Mouse (Mus musculus) forebrain, embryonic 11.5 days (tissue): ENCODE measurements around the gene Padi6. TPM values are rescaled to one million over a fixed set of nuclear protein-coding genes. Genes with fewer than 3 reads are reported as not detected.
A peak's percentile ranks its signal among the peaks of the same experiment; 100 is the strongest.

Source experiments
- ATAC-seq: fragments of 200-750 bp; cut with Nextera tagmentation; replicated peaks from 2 replicates; pipeline ENCODE4 v1.8.0; 2017; ENCODE audit warnings: moderate TSS enrichment; ENCODE audit not compliant: low FRiP score
- DNase-seq: peaks from one replicate; pipeline ENCODE4 v3.0.0-alpha.2; 2017; ENCODE audit warnings: low spot score
- H3K27ac ChIP-seq: fragments of 300-500 bp; sonication (generic); 2 replicates; pipeline ENCODE4 v1.5.1; 2014; ENCODE audit warnings: low read depth, low read length
- H3K27me3 ChIP-seq: fragments of 300-500 bp; sonication (generic); 2 replicates; pipeline ENCODE4 v1.6.1; 2014; ENCODE audit warnings: mild to moderate bottlenecking, low read length, mixed read lengths; ENCODE audit not compliant: control insufficient read depth, insufficient read depth
- H3K36me3 ChIP-seq: fragments of 300-500 bp; sonication (generic); 2 replicates; pipeline ENCODE4 v1.6.1; 2014; ENCODE audit warnings: mild to moderate bottlenecking, low read length, moderate library complexity, mixed read lengths; ENCODE audit not compliant: control insufficient read depth, insufficient read depth
- H3K4me1 ChIP-seq: fragments of 300-500 bp; sonication (generic); replicated peaks from 2 replicates; pipeline ENCODE4 v1.6.1; 2014; ENCODE audit warnings: low read length, mixed read lengths; ENCODE audit not compliant: control insufficient read depth, insufficient read depth
- H3K4me2 ChIP-seq: fragments of 300-500 bp; sonication (generic); 2 replicates; pipeline ENCODE4 v1.6.1; 2014; ENCODE audit warnings: low read depth, mild to moderate bottlenecking, low read length, moderate library complexity, mixed read lengths; ENCODE audit not compliant: severe bottlenecking
- H3K4me3 ChIP-seq: fragments of 300-500 bp; sonication (generic); 2 replicates; pipeline ENCODE4 v1.5.1; 2014; ENCODE audit warnings: low read depth, low read length
- H3K9ac ChIP-seq: fragments of 300-500 bp; sonication (generic); 2 replicates; pipeline ENCODE4 v1.6.1; 2014; ENCODE audit warnings: low read length
- H3K9me3 ChIP-seq: fragments of 300-500 bp; sonication (generic); 2 replicates; pipeline ENCODE4 v1.6.1; 2016; ENCODE audit warnings: low read length, mixed read lengths; ENCODE audit not compliant: control insufficient read depth
- WGBS: fragments of 180-500 bp; shearing (Covaris S2); extraction: QIAGEN DNeasy Blood & Tissue Kit; methylation state at CpG from one replicate; pipeline ENCODE4 v1.1.7; 2014; 5-methylcytosine and 5-hydroxymethylcytosine counted together
- polyA plus RNA-seq: library from polyadenylated mRNA; unstranded; fragments of >200 nt; fragmentation: Nextera tagmentation; extraction: Ambion mirVana; gene quantifications from 2 replicates; pipeline ENCODE4 v1.2.1, GENCODE M21; 2014

Gene Padi6
- polyA plus RNA-seq, 1 experiment from 2014 or later: 0.08 TPM

DNA sequence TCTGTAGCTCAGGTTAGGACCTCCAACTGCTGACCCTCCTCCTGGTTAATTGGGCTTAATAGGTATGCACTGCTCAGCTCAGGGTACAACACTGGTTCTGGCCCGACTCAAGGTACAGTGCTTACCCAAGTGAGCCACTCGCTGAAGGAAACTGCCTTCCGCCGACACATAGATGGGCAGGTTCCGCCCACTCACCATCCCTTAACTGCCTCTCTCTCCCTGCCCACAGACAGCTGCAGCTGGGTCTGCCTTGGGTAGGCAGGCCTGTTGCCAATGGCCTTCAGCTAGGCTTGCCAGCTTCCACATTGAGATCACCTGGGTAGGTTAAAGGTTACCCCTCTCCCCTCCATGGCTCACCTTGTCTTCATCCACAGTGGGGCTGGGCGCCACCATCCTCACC, 1.0 kb downstream of the Padi6 start:
- 88% methylated on average over 6 of the region's 6 CpGs for WGBS
- no peak overlapping the region for H3K4me2 ChIP-seq

DNA sequence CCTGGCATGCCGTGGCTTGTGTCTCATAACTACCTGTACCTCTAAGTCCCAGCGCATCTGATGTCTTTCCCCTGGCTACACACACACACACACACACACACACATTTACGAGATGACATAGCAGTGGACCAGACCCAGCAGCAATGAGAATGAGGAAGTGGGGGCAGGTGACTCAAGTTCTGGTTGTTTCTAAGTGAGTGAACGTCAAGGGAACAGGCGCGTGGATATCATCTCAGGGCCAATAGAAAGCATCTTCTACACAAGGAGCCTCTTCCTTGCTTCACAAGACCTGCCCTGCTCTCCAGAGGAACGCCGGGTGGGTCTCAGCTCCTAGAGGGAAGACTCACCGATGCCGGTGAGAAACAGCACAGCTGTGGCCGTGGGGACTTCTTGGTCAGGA, 1.8 kb downstream of the Padi6 start:
- DNase-seq (no peak), ATAC-seq (no peak)
- Histone ChIP-seq H3K27me3 (no peaks in the 10 kb centered on the region), H3K27ac (no peak overlapping the region), H3K4me1 (0 out of 2 replicates have a peak, but pooled peaks cover 1% of the 10 kb centered on the region), H3K4me3 (no peak overlapping the region), H3K9me3 (no peaks in the 10 kb centered on the region), H3K4me2 (no peak overlapping the region), H3K9ac (no peak overlapping the region), H3K36me3 (no peaks in the 10 kb centered on the region)
- 89% methylated on average over 11 of the region's 11 CpGs for WGBS

More for the DNA sequence above, 1.0 kb downstream of the Padi6 start:
- Histone ChIP-seq H3K9ac (no peak overlapping the region), H3K36me3 (no peaks in the 10 kb centered on the region), H3K27ac (no peak overlapping the region), H3K9me3 (no peaks in the 10 kb centered on the region), H3K27me3 (no peaks in the 10 kb centered on the region), H3K4me1 (0 out of 2 replicates have a peak, but pooled peaks cover 1% of the 10 kb centered on the region), H3K4me3 (no peak overlapping the region)
- ATAC-seq (no peak), DNase-seq (no peak)

- Histone ChIP-seq H3K27ac (no peak overlapping the region), H3K4me2 (no peak overlapping the region), H3K36me3 (no peaks in the 10 kb centered on the region), H3K27me3 (no peaks in the 10 kb centered on the region), H3K4me3 (no peak overlapping the region), H3K9me3 (no peaks in the 10 kb centered on the region), H3K9ac (no peak overlapping the region), H3K4me1 (no peaks in the 10 kb centered on the region)
- no peak for DNase-seq
- WGBS: 76% methylated on average over 7 of the region's 7 CpGs
- no peak for ATAC-seq
Measured at GRCm38 (mm10) chr4:140732871-140733270, 9.6 kb downstream of the Padi6 start.

DNA sequence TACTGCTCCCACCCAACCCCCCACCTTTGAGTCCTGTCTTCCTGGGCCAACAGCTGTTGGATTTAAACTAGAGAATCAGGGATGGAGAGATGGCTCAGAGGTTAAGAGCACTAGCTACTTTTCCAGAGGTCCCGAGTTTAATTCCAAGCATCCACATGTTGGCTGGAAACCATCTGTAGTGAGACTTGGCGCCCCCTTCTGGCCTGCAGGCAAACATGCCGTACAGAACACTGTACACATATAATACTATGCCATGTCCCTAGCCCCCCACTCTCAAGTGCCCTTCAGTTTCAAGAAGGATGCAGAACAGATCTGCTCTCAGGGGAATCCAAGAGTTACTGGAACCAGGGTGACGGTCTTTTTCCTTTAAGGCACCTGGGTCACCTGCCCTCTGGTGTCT, 10.8 kb downstream of the Padi6 start:
- no peak for DNase-seq
- Histone ChIP-seq H3K4me2 (no peak overlapping the region), H3K9me3 (no peaks in the 10 kb centered on the region), H3K9ac (no peak overlapping the region), H3K27me3 (no peaks in the 10 kb centered on the region), H3K27ac (no peak overlapping the region), H3K36me3 (no peaks in the 10 kb centered on the region), H3K4me1 (no peaks in the 10 kb centered on the region), H3K4me3 (no peak overlapping the region)
- no peak for ATAC-seq
- WGBS: 86% methylated on average over 4 of the region's 4 CpGs

- WGBS: 88% methylated on average over 12 of the region's 12 CpGs
- H3K4me3 ChIP-seq: no peak overlapping the region
- ATAC-seq (no peak), DNase-seq (peak; percentile 51)
- H3K4me1 ChIP-seq: no peaks in the 10 kb centered on the region
- H3K9ac ChIP-seq: no peak overlapping the region
- no peaks in the 10 kb centered on the region for H3K9me3 ChIP-seq
- no peak overlapping the region for H3K4me2 ChIP-seq
- no peaks in the 10 kb centered on the region for H3K36me3 ChIP-seq
- H3K27ac ChIP-seq: no peak overlapping the region
- no peaks in the 10 kb centered on the region for H3K27me3 ChIP-seq
Measured at GRCm38 (mm10) chr4:140726907-140727306, 15.5 kb downstream of the Padi6 start.

DNA sequence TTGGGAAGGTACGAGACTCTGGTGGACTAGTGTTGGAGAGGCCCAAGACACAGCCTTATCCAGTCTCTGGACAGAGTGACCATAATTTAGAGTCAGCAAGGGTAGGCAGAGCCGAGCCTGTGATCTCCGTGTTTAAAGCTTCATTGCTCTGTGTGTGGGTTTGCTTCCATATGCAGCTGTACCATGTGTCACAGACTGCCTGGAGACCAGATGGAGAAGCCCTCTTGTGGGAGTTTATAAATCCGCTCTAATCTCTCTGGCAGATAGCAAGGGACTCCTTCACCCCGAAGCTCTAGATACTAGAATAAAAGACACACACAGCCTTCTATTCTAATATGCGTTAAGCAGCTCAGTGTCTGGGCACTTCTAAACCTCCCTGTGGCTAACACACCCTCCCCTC, 17.7 kb downstream of the Padi6 start:
- Histone ChIP-seq H3K27ac (no peak overlapping the region), H3K4me3 (no peak overlapping the region), H3K36me3 (peaks cover 17% of the 10 kb centered on the region), H3K9ac (no peak overlapping the region), H3K27me3 (no peaks in the 10 kb centered on the region), H3K4me2 (no peak overlapping the region), H3K4me1 (no peaks in the 10 kb centered on the region), H3K9me3 (no peaks in the 10 kb centered on the region)
- ATAC-seq (no peak), DNase-seq (no peak)
- 80% methylated on average over 6 of the region's 6 CpGs for WGBS

GRCm38 (mm10) chr4:140723801-140724200, 18.6 kb downstream of the Padi6 start:
- WGBS: 71% methylated on average over 5 of the region's 5 CpGs
- ATAC-seq: peak; percentile 39; the same call in 1 of the 2 replicates
- no peak overlapping the region for H3K4me2 ChIP-seq
- no peaks in the 10 kb centered on the region for H3K9me3 ChIP-seq
- no peaks in the 10 kb centered on the region for H3K4me1 ChIP-seq
- peaks cover 21% of the 10 kb centered on the region for H3K36me3 ChIP-seq
- no peak overlapping the region for H3K9ac ChIP-seq
- DNase-seq: peak; percentile 77
- H3K27me3 ChIP-seq: no peaks in the 10 kb centered on the region
- H3K27ac ChIP-seq: no peak overlapping the region
- no peak overlapping the region for H3K4me3 ChIP-seq

- ATAC-seq: no peak
- H3K4me1 ChIP-seq: no peaks in the 10 kb centered on the region
- 91% methylated on average over 9 of the region's 9 CpGs for WGBS
- no peaks in the 10 kb centered on the region for H3K9me3 ChIP-seq
- no peak overlapping the region for H3K9ac ChIP-seq
- H3K27me3 ChIP-seq: no peaks in the 10 kb centered on the region
- DNase-seq: no peak
- H3K36me3 ChIP-seq: peaks cover 26% of the 10 kb centered on the region
- H3K4me3 ChIP-seq: no peak overlapping the region
- H3K4me2 ChIP-seq: no peak overlapping the region
- no peak overlapping the region for H3K27ac ChIP-seq
Measured at GRCm38 (mm10) chr4:140723192-140723591, 19.3 kb downstream of the Padi6 start.

DNA sequence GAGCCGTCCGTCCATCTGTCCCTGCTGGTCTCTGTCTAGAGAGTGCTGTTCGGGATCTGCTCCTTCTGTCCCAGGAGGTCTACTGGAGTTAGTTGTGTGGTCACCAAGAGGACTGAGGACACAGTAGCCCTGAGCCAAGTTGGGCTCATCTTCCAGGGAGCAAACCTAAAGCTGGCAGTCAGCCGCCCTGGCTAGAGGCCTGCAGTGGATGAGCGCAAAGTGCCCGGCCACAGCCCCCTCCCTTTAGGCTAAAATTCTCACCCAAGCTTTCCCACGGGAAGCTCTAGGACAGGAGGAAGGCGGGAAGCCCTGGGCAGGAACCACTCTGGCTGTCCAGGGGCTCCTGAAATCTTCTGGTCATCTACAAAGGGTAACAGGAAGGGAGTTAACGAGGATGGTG, 19.7 kb downstream of the Padi6 start:
- H3K9ac ChIP-seq: no peak overlapping the region
- no peaks in the 10 kb centered on the region for H3K4me1 ChIP-seq
- peaks cover 29% of the 10 kb centered on the region for H3K36me3 ChIP-seq
- H3K27ac ChIP-seq: no peak overlapping the region
- H3K27me3 ChIP-seq: no peaks in the 10 kb centered on the region
- WGBS: 79% methylated on average over 9 of the region's 9 CpGs
- no peaks in the 10 kb centered on the region for H3K9me3 ChIP-seq
- no peak overlapping the region for H3K4me2 ChIP-seq
- ATAC-seq: no peak
- no peak overlapping the region for H3K4me3 ChIP-seq
- DNase-seq: no peak
